Mouse (Mus musculus): ENCODE results near the gene Hoxa11.

DNA sequence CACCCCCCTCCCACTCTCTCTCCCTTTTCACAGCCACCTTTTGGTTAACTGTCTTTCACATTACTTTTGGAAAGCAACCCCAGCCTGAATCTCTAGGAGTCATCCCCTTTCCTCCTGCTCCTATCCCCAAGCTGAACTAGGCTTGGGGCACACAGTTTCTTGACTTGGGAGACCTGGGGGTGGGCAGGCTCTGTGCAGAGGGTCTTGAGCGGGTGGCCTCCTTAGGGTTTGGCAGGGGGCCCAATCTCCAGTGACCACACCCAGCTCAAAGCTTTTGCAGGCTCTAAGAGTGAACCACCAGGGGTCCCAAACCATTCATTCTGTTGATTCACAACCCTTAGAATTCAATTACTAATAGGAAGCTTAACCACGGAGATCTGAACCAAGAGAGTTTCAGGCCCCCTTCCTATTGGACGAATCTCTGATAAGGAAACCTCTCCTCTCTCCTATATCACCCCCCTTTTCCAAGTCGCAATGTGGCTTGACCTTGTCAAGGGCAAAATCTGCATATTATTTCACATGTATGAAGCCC is 2.7 kb downstream of the Hoxa11 start:
- TF ChIP-seq POLR2A (IDR thresholded peaks at IDR 0.05; ENCODE audit: control insufficient read depth, extremely low read depth, insufficient read depth, low read length, poor library complexity) (no peak), CTCF (IDR thresholded peaks at IDR 0.05; ENCODE audit: borderline replicate concordance, control insufficient read depth, extremely low read depth, insufficient read depth, low read length, poor library complexity) (no peak)

Data from thymus, adult 2 months (tissue).